In the genomic region with DNA sequence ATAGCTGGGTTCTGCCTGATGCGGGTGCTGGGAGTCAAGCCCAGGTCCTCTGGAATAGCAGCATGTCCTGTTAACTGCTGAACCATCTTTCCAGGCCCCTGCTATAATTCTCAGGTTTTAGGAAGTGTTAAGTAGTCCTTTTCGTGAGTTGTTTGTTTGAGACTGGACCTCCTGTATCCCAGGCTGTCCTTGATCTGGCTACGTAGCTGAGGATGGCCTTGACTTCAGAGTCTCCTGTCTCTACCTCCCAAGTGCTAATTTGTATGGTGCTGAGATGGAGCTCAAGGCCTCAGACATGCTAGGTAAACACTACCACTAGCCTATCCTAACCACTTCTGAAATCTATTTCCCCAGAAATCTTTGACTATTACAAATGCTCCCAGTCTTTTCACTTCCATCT, we compare ENCODE assay signal across 28 mouse cellular contexts. TPM values are rescaled to one million over a fixed set of nuclear protein-coding genes. Genes with fewer than 3 reads are reported as not detected.
DNase-seq lines count a peak whose midpoint lies in the region; ATAC-seq and TF ChIP-seq lines count a peak whose summit lies in the region.
"Had no signal": no experiment of that assay in that cellular context is flagged by ENCODE, and none has a peak within 500 bp of the region (broad histone marks: within the 10 kb centered on the region; RNA-seq: fewer than 3 reads in every experiment).

No protein-coding gene starts in this region.

- ATAC-seq in forebrain, postnatal 0 days, result no peak
- no peak for ATAC-seq in lung, postnatal 0 days
- ATAC-seq: forebrain, embryonic 13.5 days; hindbrain, embryonic 16.5 days; inflammation-experienced regulatory T-cells, adult 6 months; intestine, embryonic 16.5 days; Patski had no signal

- H3K4me2 ChIP-seq in forebrain, postnatal 0 days (ENCODE audit: low read depth), result no peak overlapping the region
- no peak overlapping the region for H3K4me2 ChIP-seq in lung, postnatal 0 days (replicated peaks; ENCODE audit: low read depth, low read length)
- H3K4me2 ChIP-seq: embryonic facial prominence, embryonic 12.5 days; embryonic facial prominence, embryonic 15.5 days; forebrain, embryonic 13.5 days; heart, embryonic 11.5 days; hindbrain, embryonic 13.5 days had no signal

- no peak overlapping the region for H3K4me3 ChIP-seq in forebrain, postnatal 0 days (ENCODE audit: low read depth, low read length)
- H3K4me3 ChIP-seq in forebrain, embryonic 10.5 days, result no peak overlapping the region
- H3K4me3 ChIP-seq in heart, adult 2 months, result no peak overlapping the region
- no peak overlapping the region for H3K4me3 ChIP-seq in brown adipose tissue, adult 24 weeks (ENCODE audit: insufficient read depth, low read depth, low read length)
- no peak overlapping the region for H3K4me3 ChIP-seq in macrophage (ENCODE audit: inconsistent target)
- H3K4me3 ChIP-seq in lung, postnatal 0 days (ENCODE audit: low read depth, low read length), result no peak overlapping the region
- H3K4me3 ChIP-seq: embryonic facial prominence, embryonic 12.5 days; embryonic facial prominence, embryonic 15.5 days; forebrain, embryonic 13.5 days; hindbrain, embryonic 10.5 days; hindbrain, embryonic 13.5 days had no signal

- H3K9ac ChIP-seq in forebrain, postnatal 0 days, result no peak overlapping the region
- no peak overlapping the region for H3K9ac ChIP-seq in heart, adult 2 months (ENCODE audit: low read depth, low read length)
- H3K9ac ChIP-seq in lung, postnatal 0 days (replicated peaks; ENCODE audit: low read depth), result no peak overlapping the region
- H3K9ac ChIP-seq: embryonic facial prominence, embryonic 12.5 days; embryonic facial prominence, embryonic 15.5 days; forebrain, embryonic 13.5 days; hindbrain, embryonic 13.5 days had no signal

- no peaks in the 10 kb centered on the region for H3K9me3 ChIP-seq in forebrain, postnatal 0 days (ENCODE audit: low read length)
- H3K9me3 ChIP-seq in forebrain, embryonic 10.5 days, result no peaks in the 10 kb centered on the region
- H3K9me3 ChIP-seq in lung, postnatal 0 days (ENCODE audit: low read length), result no peaks in the 10 kb centered on the region
- H3K9me3 ChIP-seq: embryonic facial prominence, embryonic 12.5 days; embryonic facial prominence, embryonic 15.5 days; forebrain, embryonic 13.5 days; G1E; hindbrain, embryonic 10.5 days; hindbrain, embryonic 13.5 days had no signal

- 0 out of 2 replicates have a peak overlapping the region, but pooled peaks have one; percentile 9 for H3K27ac ChIP-seq in forebrain, postnatal 0 days (ENCODE audit: low read depth, low read length)
- no peak overlapping the region for H3K27ac ChIP-seq in forebrain, embryonic 10.5 days
- H3K27ac ChIP-seq in heart, adult 2 months, result peak overlapping the region; percentile 79
- H3K27ac ChIP-seq in brown adipose tissue, adult 24 weeks (replicated peaks; ENCODE audit: low read depth, low read length), result peak overlapping the region; percentile 89; the same call in 1 of the 2 replicates
- peak overlapping the region; percentile 65 for H3K27ac ChIP-seq in macrophage
- no peak overlapping the region for H3K27ac ChIP-seq in lung, postnatal 0 days (ENCODE audit: low read length)
- H3K27ac ChIP-seq: embryonic facial prominence, embryonic 12.5 days; embryonic facial prominence, embryonic 15.5 days; forebrain, embryonic 13.5 days; hindbrain, embryonic 10.5 days; hindbrain, embryonic 13.5 days had no signal

- TF ChIP-seq POLR2A in heart, adult 2 months (IDR thresholded peaks at IDR 0.05; ENCODE audit: insufficient read depth, low read depth, low read length), result no peak

- 95% methylated on average over 3 of the region's 3 CpGs for WGBS in forebrain, postnatal 0 days
- 96% methylated on average over 3 of the region's 3 CpGs for WGBS in forebrain, embryonic 10.5 days
- WGBS in heart, adult 2 months, result 91% methylated on average over 3 of the region's 3 CpGs
- 92% methylated on average over 3 of the region's 3 CpGs for WGBS in macrophage (ENCODE audit: missing documents)
- 84% methylated on average over 3 of the region's 3 CpGs for WGBS in lung, postnatal 0 days

- no peaks in the 10 kb centered on the region for H3K27me3 ChIP-seq in forebrain, postnatal 0 days (ENCODE audit: insufficient read depth, low read length)
- no peaks in the 10 kb centered on the region for H3K27me3 ChIP-seq in forebrain, embryonic 10.5 days (ENCODE audit: poor library complexity, severe bottlenecking)
- H3K27me3 ChIP-seq in heart, adult 2 months (ENCODE audit: control insufficient read depth, insufficient read depth, low read length), result no peaks in the 10 kb centered on the region
- no peaks in the 10 kb centered on the region for H3K27me3 ChIP-seq in lung, postnatal 0 days (replicated peaks; ENCODE audit: insufficient read depth, low read length)
- H3K27me3 ChIP-seq: CH12.LX; embryonic facial prominence, embryonic 12.5 days; embryonic facial prominence, embryonic 15.5 days; forebrain, embryonic 13.5 days; hindbrain, embryonic 13.5 days; Patski had no signal

- intact Hi-C loops in heart, adult 2 months (cut with DNase I), result loop anchor here (2.0 kb wide), 1 partner anchor 36 kb away; no protein-coding TSS in a partner anchor
- intact Hi-C loops in heart, postnatal 14 days (cut with DNase I), result no loop called here

- no peak for TF ChIP-seq EP300 in heart, adult 2 months (IDR thresholded peaks at IDR 0.05; ENCODE audit: insufficient read depth, low read depth, low read length)
- TF ChIP-seq EP300 in lung, postnatal 0 days (IDR thresholded peaks at IDR 0.05), result no peak

- no peaks in the 10 kb centered on the region; the same call in 1 of the 2 replicates for H3K79me2 ChIP-seq in heart, adult 2 months (replicated peaks; ENCODE audit: control insufficient read depth, insufficient read depth, low read length)
- peaks cover 67% of the 10 kb centered on the region for H3K79me2 ChIP-seq in macrophage (ENCODE audit: inconsistent target)

- TF ChIP-seq CTCF in forebrain, postnatal 0 days (IDR thresholded peaks at IDR 0.05; ENCODE audit: low read depth), result no peak
- TF ChIP-seq CTCF in heart, adult 2 months (IDR thresholded peaks at IDR 0.05), result no peak
- no peak for TF ChIP-seq CTCF in lung, postnatal 0 days (IDR thresholded peaks at IDR 0.05)

- DNase-seq in forebrain, postnatal 0 days, result no peak
- no peak for DNase-seq in forebrain, embryonic 10.5 days (ENCODE audit: extremely low spot score, low spot score)
- DNase-seq in heart, adult 2 months, result no peak
- no peak for DNase-seq in heart, postnatal 14 days
- DNase-seq in lung, postnatal 0 days (ENCODE audit: low spot score), result no peak
- DNase-seq: adrenal gland, postnatal 10 days; adrenal gland, postnatal 36 days; B cell, adult 2 months; cerebellum, adult 11 months; cerebellum, adult 2 months; cerebellum, adult 9-11 months; cerebellum, postnatal 25 days; gastrocnemius, postnatal 14 days; heart, postnatal 36 days had no signal

- no peaks in the 10 kb centered on the region for H3K36me3 ChIP-seq in forebrain, postnatal 0 days (ENCODE audit: insufficient read depth)
- no peaks in the 10 kb centered on the region for H3K36me3 ChIP-seq in forebrain, embryonic 10.5 days (replicated peaks)
- H3K36me3 ChIP-seq in heart, adult 2 months (ENCODE audit: control insufficient read depth, insufficient read depth, low read length), result peaks cover 12% of the 10 kb centered on the region
- no peaks in the 10 kb centered on the region for H3K36me3 ChIP-seq in macrophage (ENCODE audit: inconsistent target)
- H3K36me3 ChIP-seq in lung, postnatal 0 days (ENCODE audit: insufficient read depth, low read length), result no peaks in the 10 kb centered on the region
- H3K36me3 ChIP-seq: embryonic facial prominence, embryonic 12.5 days; embryonic facial prominence, embryonic 15.5 days; G1E; hindbrain, embryonic 10.5 days; hindbrain, embryonic 13.5 days had no signal

- H3K4me1 ChIP-seq in forebrain, postnatal 0 days (ENCODE audit: insufficient read depth), result no peaks in the 10 kb centered on the region
- 0 out of 2 replicates have a peak, but pooled peaks cover 2% of the 10 kb centered on the region for H3K4me1 ChIP-seq in forebrain, embryonic 10.5 days
- H3K4me1 ChIP-seq in heart, adult 2 months (ENCODE audit: control insufficient read depth, insufficient read depth, low read length), result peaks cover 19% of the 10 kb centered on the region
- H3K4me1 ChIP-seq in brown adipose tissue, adult 24 weeks (ENCODE audit: control insufficient read depth, insufficient read depth, insufficient read length, low read length), result peaks cover 25% of the 10 kb centered on the region
- peaks cover 3% of the 10 kb centered on the region for H3K4me1 ChIP-seq in lung, postnatal 0 days (ENCODE audit: insufficient read depth, low read depth, low read length)
- H3K4me1 ChIP-seq: forebrain, embryonic 13.5 days; hindbrain, embryonic 10.5 days had no signal

RNA-seq across cellular contexts. Expression of a gene that starts 37.9 kb away (rescaled TPM):
- 18.0 and 19.9 TPM in 2 replicates for total RNA-seq in forebrain, postnatal 0 days (2014; rRNA removed)
- 2.4 and 3.8 TPM in 2 replicates for polyA plus RNA-seq in forebrain, postnatal 0 days (2015; fragmentation: Nextera tagmentation; extraction: Ambion mirVana)
- 0.30 and 0.35 TPM in 2 replicates for polyA plus RNA-seq in forebrain, embryonic 10.5 days (2016; fragmentation: Nextera tagmentation; extraction: Ambion mirVana)
- 10 to 100 TPM; 22.6 to 26.3 TPM for total RNA-seq in heart, adult 2 months (2021)
- polyA plus RNA-seq in heart, adult 2 months (2012; rRNA removed), result 11.1 and 17.4 TPM in 2 replicates
- 10 to 100 TPM; 21.2 to 25.0 TPM for total RNA-seq in heart, postnatal 14 days (2021)
- polyA plus RNA-seq in brown adipose tissue, adult 24 weeks (2012; ENCODE audit: insufficient read depth, insufficient read length, missing spikeins), result 5.7 and 6.3 TPM in 2 replicates
- total RNA-seq in macrophage (2018; cell fraction: chromatin; rRNA removed), result 10 to 100 TPM in 22 of 26 experiments, 1 to 10 TPM in 4; 6.6 to 88.2 (median 34.3) TPM
- 10 to 100 TPM in 14 of 26 experiments, 1 to 10 TPM in 12; 4.7 to 24.2 (median 11.1) TPM for total RNA-seq in macrophage (2018; cell fraction: cytosol; rRNA removed)
- 10 to 100 TPM in 25 of 26 experiments, 1 to 10 TPM in 1; 9.3 to 63.6 (median 20.5) TPM for total RNA-seq in macrophage (2018; cell fraction: nucleus; rRNA removed)
- 10.4 to 11.9 TPM (median 11.0 TPM) in 3 replicates for polyA plus RNA-seq in macrophage (2018)
- polyA plus RNA-seq in lung, postnatal 0 days (2015; fragmentation: Nextera tagmentation; extraction: Ambion mirVana), result 2.9 and 3.1 TPM in 2 replicates

Comparison
In these comparisons a context has a peak if more than half of its experiments do, and no peak if none do; other contexts are left out.
1. H3K27ac ChIP-seq: peak in forebrain, postnatal 0 days (single experiment), heart, adult 2 months (single experiment), brown adipose tissue, adult 24 weeks (single experiment) and macrophage (single experiment); none in forebrain, embryonic 10.5 days (single experiment) and lung, postnatal 0 days (single experiment).